Mouse (Mus musculus): ENCODE measurements around the gene Acap1. TPM values are rescaled to one million over a fixed set of nuclear protein-coding genes. Genes with fewer than 3 reads are reported as not detected.

Acap1 gene
- polyA plus RNA-seq, 1 experiment from 2014 or later: 0.90 TPM

DNA sequence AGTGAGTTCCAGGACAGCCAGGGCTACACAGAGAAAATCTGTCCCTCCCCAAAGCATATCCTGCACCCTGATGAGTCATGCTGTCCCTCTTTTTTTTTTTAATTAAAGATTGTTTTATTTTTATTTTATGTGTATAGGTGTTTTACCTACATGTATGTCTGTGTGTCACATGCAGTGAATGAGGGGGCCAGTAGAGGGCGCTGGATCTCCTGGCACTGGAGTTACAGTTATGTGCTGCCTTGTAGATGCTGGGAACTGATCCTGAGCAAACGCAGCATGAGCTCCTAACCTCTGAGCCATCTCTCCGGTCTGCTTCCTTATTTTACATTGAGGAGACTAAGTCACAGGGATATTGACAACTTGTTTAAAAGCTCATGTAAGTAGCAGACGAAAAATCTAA is 12.3 kb downstream of the Acap1 start:
- Histone ChIP-seq H3K4me2 (no peak overlapping the region), H3K4me3 (replicated peaks) (no peak overlapping the region), H3K4me1 (replicated peaks) (peaks cover 31% of the 10 kb centered on the region), H3K9ac (replicated peaks) (no peak overlapping the region), H3K27ac (no peak overlapping the region), H3K27me3 (no peaks in the 10 kb centered on the region), H3K36me3 (no peaks in the 10 kb centered on the region), H3K9me3 (no peaks in the 10 kb centered on the region)
- ATAC-seq (ENCODE audit: insufficient number of reproducible peaks, insufficient read depth, low FRiP score, low TSS enrichment, low read depth): no peak
- WGBS: 64% methylated on average over 4 of the region's 4 CpGs

DNA sequence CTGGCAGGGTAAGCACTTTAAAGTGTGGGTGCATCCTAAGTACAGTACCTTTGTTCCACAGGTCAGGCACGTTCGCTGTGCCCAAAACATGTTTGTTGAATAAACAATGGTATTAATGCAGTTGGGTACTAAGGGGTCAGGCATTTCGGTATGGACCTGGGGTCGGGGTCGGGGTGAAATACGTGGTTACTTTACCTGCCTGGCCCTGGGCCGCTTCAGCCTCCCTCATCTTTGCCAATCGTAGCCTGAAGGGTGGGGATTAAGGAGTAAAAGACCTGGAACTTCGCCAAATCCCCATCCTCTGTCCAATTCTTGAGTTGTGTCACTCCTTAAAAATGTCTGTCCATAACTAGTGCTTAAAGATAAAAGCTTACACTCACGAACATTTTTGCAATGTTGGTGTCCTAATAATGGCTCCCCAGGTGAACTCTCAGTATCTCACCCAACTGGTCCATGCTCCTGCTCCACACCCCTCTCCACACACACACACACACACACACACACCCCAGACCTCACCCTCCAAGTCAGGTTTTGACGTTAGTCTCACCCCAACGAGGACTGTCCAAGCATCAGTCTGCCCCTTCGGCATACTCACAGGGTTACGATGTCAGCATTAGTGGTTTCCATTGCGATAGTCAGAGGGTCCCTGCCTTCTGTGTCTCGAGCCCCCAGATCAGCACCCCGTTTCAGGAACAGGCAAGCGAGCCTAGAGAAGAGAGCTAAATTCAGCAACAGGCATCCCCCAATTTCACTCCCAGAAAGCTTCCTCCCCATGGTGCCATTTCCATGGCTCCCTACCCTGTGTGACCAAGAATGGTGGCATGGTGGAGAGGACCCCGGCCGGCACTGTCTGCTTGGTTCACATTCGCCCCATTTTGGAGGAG is 13.3 kb downstream of the Acap1 start:
- no peaks in the 10 kb centered on the region for H3K36me3 ChIP-seq
- peak overlapping the region; percentile 67 for H3K9ac ChIP-seq (replicated peaks)
- peak overlapping the region; percentile 55 for H3K4me3 ChIP-seq (replicated peaks)
- H3K27me3 ChIP-seq: no peaks in the 10 kb centered on the region
- ATAC-seq (ENCODE audit: insufficient number of reproducible peaks, insufficient read depth, low FRiP score, low TSS enrichment, low read depth): no peak
- H3K27ac ChIP-seq: peak overlapping the region; percentile 90
- H3K4me1 ChIP-seq (replicated peaks): peaks cover 34% of the 10 kb centered on the region
- no peaks in the 10 kb centered on the region for H3K9me3 ChIP-seq
- WGBS: 64% methylated on average over 21 of the region's 21 CpGs
- peak overlapping the region; percentile 82 for H3K4me2 ChIP-seq

DNA sequence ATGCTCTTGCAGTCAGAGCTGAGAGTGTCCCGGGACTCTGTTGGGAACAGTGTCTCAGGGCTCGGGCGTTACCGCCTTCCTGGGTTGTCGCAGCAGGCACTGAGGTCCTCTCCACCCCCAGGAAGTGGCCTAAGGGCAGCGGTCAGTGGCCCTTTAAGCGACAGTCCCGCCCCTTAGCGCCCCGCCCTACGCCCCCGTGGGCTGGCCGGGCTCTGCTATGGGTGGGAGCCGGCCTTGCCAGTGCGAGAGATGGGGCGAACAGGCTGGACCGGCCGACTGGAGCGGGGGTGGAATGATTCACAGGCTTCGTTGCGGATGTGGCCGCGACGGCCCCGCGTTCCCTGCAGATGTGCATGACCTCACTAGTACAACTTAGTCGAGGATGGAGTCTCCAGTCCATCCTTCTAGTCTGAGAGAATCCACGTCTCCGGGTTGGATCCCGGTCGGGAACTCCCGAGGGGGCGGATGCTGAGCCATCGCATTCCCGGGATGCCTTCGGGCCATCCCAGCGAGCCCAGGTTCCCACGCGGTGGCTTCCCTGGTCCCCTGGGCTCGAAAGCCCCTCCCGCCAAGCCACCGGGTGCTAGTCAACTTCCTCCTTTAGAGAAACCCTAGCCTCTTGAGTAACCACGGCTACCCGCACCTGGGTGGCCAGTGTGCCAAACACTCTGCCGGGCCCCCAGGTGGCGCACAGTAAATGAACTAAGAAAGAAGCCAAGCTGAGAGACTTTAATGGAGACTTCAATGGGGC is 14.3 kb downstream of the Acap1 start, which contains the start of gene Kctd11:
TSS of gene Kctd11 (minus strand) at position 554 of the 751 bp plus-strand sequence.
- Histone ChIP-seq H3K9me3 (no peaks in the 10 kb centered on the region), H3K9ac (replicated peaks) (peak within 1 kb of the TSS; percentile 67), H3K4me3 (replicated peaks) (peak within 1 kb of the TSS; percentile 55), H3K4me1 (replicated peaks) (peaks cover 38% of the 10 kb centered on the region), H3K27me3 (no peaks in the 10 kb centered on the region), H3K27ac (peak within 1 kb of the TSS; percentile 90), H3K36me3 (no peaks in the 10 kb centered on the region), H3K4me2 (peak within 1 kb of the TSS; percentile 82)
- ATAC-seq (ENCODE audit: insufficient number of reproducible peaks, insufficient read depth, low FRiP score, low TSS enrichment, low read depth): peak; percentile 73
- under 1% methylated on average over 46 of the region's 46 CpGs for WGBS

DNA sequence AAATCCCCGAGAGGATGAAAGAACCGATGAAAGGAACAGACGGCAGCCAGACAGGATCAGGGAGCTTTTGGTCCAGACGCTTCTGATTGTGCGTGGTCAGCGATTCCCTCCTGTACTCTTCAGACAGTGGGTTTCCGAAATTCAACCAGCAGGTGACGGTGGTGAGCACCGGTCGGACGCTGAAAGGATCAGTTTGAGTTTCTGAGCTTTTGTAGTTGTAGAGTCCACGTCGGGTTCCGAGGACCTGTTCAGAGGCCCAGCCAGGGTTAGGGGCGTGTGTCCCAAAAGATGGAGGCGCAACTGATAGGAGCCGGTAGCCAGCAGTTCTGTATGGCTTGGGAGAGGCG is 14.9 kb downstream of the Acap1 start:
- peaks cover 43% of the 10 kb centered on the region for H3K4me1 ChIP-seq (replicated peaks)
- H3K27ac ChIP-seq: peak overlapping the region; percentile 90
- peak overlapping the region; percentile 82 for H3K4me2 ChIP-seq
- no peaks in the 10 kb centered on the region for H3K9me3 ChIP-seq
- WGBS: under 1% methylated on average over 18 of the region's 18 CpGs
- H3K36me3 ChIP-seq: no peaks in the 10 kb centered on the region
- H3K9ac ChIP-seq (replicated peaks): peak overlapping the region; percentile 67
- peak overlapping the region; percentile 55 for H3K4me3 ChIP-seq (replicated peaks)
- peak; percentile 40 for ATAC-seq (ENCODE audit: insufficient number of reproducible peaks, insufficient read depth, low FRiP score, low TSS enrichment, low read depth)
- no peaks in the 10 kb centered on the region for H3K27me3 ChIP-seq

DNA sequence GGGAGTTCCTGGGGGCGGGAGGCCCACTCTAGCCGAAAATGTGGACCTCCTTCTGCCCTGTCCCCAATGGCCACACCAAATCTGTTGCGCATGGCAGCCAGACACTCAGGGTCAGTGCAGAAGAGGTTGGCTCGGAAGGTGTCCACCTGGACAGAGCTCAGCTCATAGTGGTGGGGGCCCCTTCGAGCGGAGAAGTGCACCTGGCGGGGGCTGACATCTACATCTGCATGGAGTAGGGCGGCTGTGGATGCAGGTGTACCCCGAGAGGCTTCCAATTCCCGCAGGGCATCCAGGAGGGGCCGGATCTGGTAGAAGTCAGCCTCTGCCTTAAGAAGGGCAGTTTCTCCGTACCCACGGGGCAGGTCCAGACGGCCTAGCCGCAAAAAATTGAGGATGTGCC is 15.6 kb downstream of the Acap1 start:
- Histone ChIP-seq H3K4me1 (replicated peaks) (peaks cover 43% of the 10 kb centered on the region), H3K36me3 (no peaks in the 10 kb centered on the region), H3K27ac (no peak overlapping the region; the same call in 1 of the 2 replicates), H3K4me2 (peak overlapping the region; percentile 82), H3K9me3 (no peaks in the 10 kb centered on the region), H3K9ac (replicated peaks) (peak overlapping the region; percentile 67), H3K4me3 (replicated peaks) (peak overlapping the region; percentile 55), H3K27me3 (no peaks in the 10 kb centered on the region)
- WGBS: 53% methylated on average over 15 of the region's 15 CpGs
- no peak for ATAC-seq (ENCODE audit: insufficient number of reproducible peaks, insufficient read depth, low FRiP score, low TSS enrichment, low read depth)

DNA sequence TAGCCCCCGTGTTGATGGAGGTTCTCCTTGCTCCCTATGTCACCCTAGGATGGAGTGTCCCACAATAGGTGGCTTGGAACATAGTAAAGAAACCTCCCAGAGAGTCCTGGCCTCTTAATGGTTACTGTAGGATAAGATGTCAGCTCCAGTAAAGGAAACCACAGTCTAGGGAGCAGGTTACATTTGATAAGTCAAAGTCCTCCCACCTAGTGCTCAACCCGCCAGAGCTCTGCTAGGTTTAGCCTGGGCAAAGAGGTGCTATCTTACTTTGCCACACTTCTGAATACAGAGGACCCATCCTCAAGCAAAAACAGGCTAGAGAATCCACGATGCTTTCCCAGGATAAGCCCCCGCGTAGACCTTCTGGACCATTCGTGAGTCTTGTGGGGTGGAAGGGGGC is 16.4 kb downstream of the Acap1 start:
- no peak overlapping the region for H3K27ac ChIP-seq
- peak overlapping the region; percentile 82 for H3K4me2 ChIP-seq
- 0 out of 2 replicates have a peak overlapping the region, but pooled peaks have one; percentile 18 for H3K9ac ChIP-seq (replicated peaks)
- no peaks in the 10 kb centered on the region for H3K27me3 ChIP-seq
- no peak for ATAC-seq (ENCODE audit: insufficient number of reproducible peaks, insufficient read depth, low FRiP score, low TSS enrichment, low read depth)
- no peak overlapping the region for H3K4me3 ChIP-seq (replicated peaks)
- 92% methylated on average over 6 of the region's 6 CpGs for WGBS
- H3K9me3 ChIP-seq: no peaks in the 10 kb centered on the region
- no peaks in the 10 kb centered on the region for H3K36me3 ChIP-seq
- H3K4me1 ChIP-seq (replicated peaks): peaks cover 43% of the 10 kb centered on the region

DNA sequence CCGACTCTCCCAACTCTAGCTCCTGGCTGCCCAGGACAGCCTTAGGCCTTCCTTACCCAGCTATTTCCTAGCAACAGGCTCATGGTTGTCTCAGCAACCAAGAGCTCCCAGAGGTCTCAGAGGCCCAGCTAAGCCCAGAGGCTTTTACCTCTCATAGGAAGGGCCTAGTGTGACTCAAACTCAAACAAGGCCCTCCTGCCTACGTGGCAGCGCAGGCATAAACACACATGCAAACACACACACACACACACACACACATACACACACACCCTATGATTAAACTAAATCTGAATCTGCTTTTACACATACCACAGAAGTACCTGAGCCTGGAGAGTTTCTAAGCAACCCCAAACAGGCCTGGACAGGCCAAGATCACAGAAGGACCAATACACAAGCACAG is 16.9 kb downstream of the Acap1 start:
- no peaks in the 10 kb centered on the region for H3K27me3 ChIP-seq
- ATAC-seq (ENCODE audit: insufficient number of reproducible peaks, insufficient read depth, low FRiP score, low TSS enrichment, low read depth): no peak
- H3K4me1 ChIP-seq (replicated peaks): peaks cover 43% of the 10 kb centered on the region
- H3K4me3 ChIP-seq (replicated peaks): no peak overlapping the region
- no peak overlapping the region for H3K4me2 ChIP-seq
- no peaks in the 10 kb centered on the region for H3K36me3 ChIP-seq
- H3K9ac ChIP-seq (replicated peaks): no peak overlapping the region
- 89% methylated on average over 3 of the region's 3 CpGs for WGBS
- no peak overlapping the region for H3K27ac ChIP-seq
- H3K9me3 ChIP-seq: no peaks in the 10 kb centered on the region

DNA sequence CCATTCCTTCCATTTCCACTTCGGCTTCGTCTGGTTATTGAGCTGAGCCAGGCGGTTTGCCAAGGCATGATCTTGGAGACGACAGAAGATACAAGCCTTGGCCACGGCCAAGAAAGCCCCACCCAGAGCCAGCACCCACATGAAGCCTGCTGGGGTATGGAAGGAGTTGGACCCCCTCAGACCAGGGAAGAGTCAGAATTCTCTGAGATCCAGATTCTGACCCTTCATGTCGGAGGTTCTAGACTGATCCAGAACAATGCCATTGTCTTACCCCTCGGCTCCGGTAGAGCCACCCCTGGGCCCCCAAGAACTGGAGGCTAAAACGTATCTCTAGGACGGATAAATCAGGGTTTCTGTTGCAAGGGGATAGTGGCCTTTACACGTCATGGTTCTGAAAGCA is 17.5 kb downstream of the Acap1 start, which contains the start of gene Tmem95:
TSS of gene Tmem95 (minus strand) at position 141 of the 400 bp plus-strand sequence.
- Histone ChIP-seq H3K27ac (peak within 1 kb of the TSS; percentile 31; the same call in 1 of the 2 replicates), H3K4me1 (replicated peaks) (peaks cover 43% of the 10 kb centered on the region), H3K36me3 (no peaks in the 10 kb centered on the region), H3K9ac (replicated peaks) (no peak within 1 kb of the TSS), H3K27me3 (no peaks in the 10 kb centered on the region), H3K4me2 (peak within 1 kb of the TSS; percentile 47), H3K4me3 (replicated peaks) (peak within 1 kb of the TSS; percentile 11; the same call in 1 of the 2 replicates), H3K9me3 (no peaks in the 10 kb centered on the region)
- WGBS: 89% methylated on average over 11 of the region's 11 CpGs
- ATAC-seq (ENCODE audit: insufficient number of reproducible peaks, insufficient read depth, low FRiP score, low TSS enrichment, low read depth): no peak

DNA sequence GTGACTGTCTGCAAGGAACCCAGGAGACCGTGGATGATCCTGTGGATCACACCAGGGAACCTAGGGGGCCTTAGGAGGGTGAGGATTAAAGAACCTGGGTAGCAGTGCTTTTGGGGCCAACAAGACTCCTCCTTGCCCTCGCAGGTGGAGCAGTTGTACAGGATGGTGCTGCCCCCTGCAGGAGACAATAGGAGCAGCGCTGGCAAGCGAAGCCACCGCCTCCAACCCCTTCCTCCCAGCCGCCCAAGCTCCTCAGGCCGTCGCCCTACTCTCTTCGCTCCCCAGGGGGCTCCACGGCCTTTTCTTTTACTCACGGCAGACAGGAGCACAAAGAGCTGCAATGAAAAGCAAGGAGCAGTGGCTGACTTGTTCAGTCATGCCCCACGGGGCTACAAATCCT is 18.5 kb downstream of the Acap1 start:
- Histone ChIP-seq H3K27ac (peak overlapping the region; percentile 31; the same call in 1 of the 2 replicates), H3K9ac (replicated peaks) (no peak overlapping the region), H3K27me3 (no peaks in the 10 kb centered on the region), H3K4me3 (replicated peaks) (peak overlapping the region; percentile 11; the same call in 1 of the 2 replicates), H3K9me3 (no peaks in the 10 kb centered on the region), H3K4me1 (replicated peaks) (peaks cover 42% of the 10 kb centered on the region), H3K36me3 (no peaks in the 10 kb centered on the region), H3K4me2 (peak overlapping the region; percentile 47)
- 3% methylated on average over 12 of the region's 12 CpGs for WGBS
- no peak for ATAC-seq (ENCODE audit: insufficient number of reproducible peaks, insufficient read depth, low FRiP score, low TSS enrichment, low read depth)

DNA sequence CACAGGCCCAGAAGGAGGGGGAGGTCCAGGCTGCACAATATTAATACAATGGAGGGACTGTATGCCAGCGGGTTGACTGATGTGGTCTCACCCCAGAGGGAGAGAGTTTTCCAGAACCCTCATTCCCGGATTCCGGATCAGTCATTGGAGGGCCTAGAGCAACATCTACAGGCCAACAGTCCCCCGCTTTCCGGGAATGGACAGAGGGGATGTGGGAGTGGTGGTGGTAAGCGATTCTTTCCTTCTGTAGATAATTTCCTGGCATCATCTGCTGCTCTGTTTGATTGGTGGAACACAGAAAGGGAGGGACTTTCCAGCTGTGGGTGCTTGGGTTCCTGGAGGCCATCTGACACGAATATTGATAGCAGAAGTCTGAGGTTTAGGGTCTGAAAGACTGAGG is 19.2 kb downstream of the Acap1 start:
- no peak for ATAC-seq (ENCODE audit: insufficient number of reproducible peaks, insufficient read depth, low FRiP score, low TSS enrichment, low read depth)
- Histone ChIP-seq H3K27me3 (no peaks in the 10 kb centered on the region), H3K9me3 (no peaks in the 10 kb centered on the region), H3K4me3 (replicated peaks) (no peak overlapping the region), H3K4me1 (replicated peaks) (peaks cover 35% of the 10 kb centered on the region), H3K36me3 (no peaks in the 10 kb centered on the region), H3K27ac (peak overlapping the region; percentile 30; the same call in 1 of the 2 replicates), H3K9ac (replicated peaks) (no peak overlapping the region), H3K4me2 (no peak overlapping the region)
- WGBS: 70% methylated on average over 7 of the region's 7 CpGs

DNA sequence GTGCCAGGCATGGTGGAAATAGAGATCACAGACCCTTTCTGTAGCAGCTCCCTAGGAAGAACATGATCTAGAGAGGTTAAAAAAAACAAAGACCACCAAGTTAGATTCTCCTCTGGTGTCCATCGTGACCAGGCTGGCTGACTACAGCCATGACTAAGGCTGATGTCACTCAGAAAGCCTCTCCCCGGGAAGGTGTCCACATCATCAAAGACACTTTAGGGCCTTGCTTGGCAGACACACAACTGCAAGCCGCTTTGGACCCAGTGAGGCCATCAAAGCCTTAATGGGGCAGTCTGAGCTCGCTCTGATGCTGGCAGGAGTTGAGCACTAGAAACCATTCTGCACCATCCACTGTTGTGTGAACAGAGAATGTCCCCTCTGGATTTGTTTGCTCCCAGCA is 22.9 kb downstream of the Acap1 start:
- no peak for ATAC-seq (ENCODE audit: insufficient number of reproducible peaks, insufficient read depth, low FRiP score, low TSS enrichment, low read depth)

More for the DNA sequence above, 22.9 kb downstream of the Acap1 start:
- no peak overlapping the region for H3K4me3 ChIP-seq (replicated peaks)
- H3K36me3 ChIP-seq: no peaks in the 10 kb centered on the region
- H3K9me3 ChIP-seq: no peaks in the 10 kb centered on the region
- 74% methylated on average over 4 of the region's 4 CpGs for WGBS
- H3K4me2 ChIP-seq: no peak overlapping the region
- H3K27ac ChIP-seq: no peak overlapping the region
- H3K27me3 ChIP-seq: 0 out of 2 replicates have a peak, but pooled peaks cover 2% of the 10 kb centered on the region
- H3K9ac ChIP-seq (replicated peaks): no peak overlapping the region
- peaks cover 16% of the 10 kb centered on the region; the same call in 1 of the 2 replicates for H3K4me1 ChIP-seq (replicated peaks)

All from limb, embryonic 12.5 days (tissue).